Mouse (Mus musculus) CH12.LX (cell line): Measurements from ENCODE around the gene Kif13a.

Experiments
- BHLHE40 ChIP-seq: IDR thresholded peaks from 2 replicates; pipeline ENCODE4 v1.6.1; 2011; ENCODE audit warnings: mild to moderate bottlenecking, low read depth, low read length, improper control_type of control experiment
- CHD1 ChIP-seq: IDR thresholded peaks from 2 replicates; pipeline ENCODE4 v1.6.1; 2012; ENCODE audit warnings: low read depth, low read length, improper control_type of control experiment, inconsistent platforms
- CTCF ChIP-seq, 2 experiments: IDR thresholded peaks in 1 of 2; conservative IDR thresholded peaks in 1 of 2; 2 replicates each; pipeline ENCODE4 v1.5.1; 2011 to 2012; ENCODE audit warnings: low read depth in 2 of 2, low read length in 2 of 2, improper control_type of control experiment in 1 of 2, inconsistent platforms in 1 of 2, mild to moderate bottlenecking in 1 of 2, moderate library complexity in 1 of 2
- ELF1 ChIP-seq: IDR thresholded peaks from 2 replicates; pipeline ENCODE4 v1.6.1; 2014; ENCODE audit warnings: low read depth, mild to moderate bottlenecking, inconsistent platforms, low read length, improper control_type of control experiment
- EP300 ChIP-seq: IDR thresholded peaks from 2 replicates; pipeline ENCODE4 v1.6.1; 2011; ENCODE audit warnings: low read length, improper control_type of control experiment
- GABPA ChIP-seq: IDR thresholded peaks from 2 replicates; pipeline ENCODE4 v1.6.1; 2012; ENCODE audit warnings: low read depth, low read length, improper control_type of control experiment, inconsistent platforms; ENCODE audit not compliant: insufficient replicate concordance
- HCFC1 ChIP-seq: IDR thresholded peaks from 2 replicates; pipeline ENCODE4 v1.6.1; 2012; ENCODE audit warnings: low read depth, mild to moderate bottlenecking, inconsistent platforms, low read length, improper control_type of control experiment
- NELFE ChIP-seq: IDR thresholded peaks from 2 replicates; pipeline ENCODE4 v1.6.1; 2011; ENCODE audit warnings: low read depth, low read length, improper control_type of control experiment
- POLR2A ChIP-seq: IDR thresholded peaks from 2 replicates; pipeline ENCODE4 v1.6.1; 2011; ENCODE audit warnings: low read depth, mild to moderate bottlenecking, improper control_type of control experiment, low read length
- RAD21 ChIP-seq: IDR thresholded peaks from 2 replicates; pipeline ENCODE4 v1.6.1; 2011; ENCODE audit warnings: low read depth, mild to moderate bottlenecking, low read length, improper control_type of control experiment, moderate library complexity
- SIN3A ChIP-seq: IDR thresholded peaks from 2 replicates; pipeline ENCODE4 v1.6.1; 2012; ENCODE audit warnings: low read length, improper control_type of control experiment, inconsistent platforms
- ZNF384 ChIP-seq: IDR thresholded peaks from 2 replicates; pipeline ENCODE4 v1.6.1; 2012; ENCODE audit warnings: low read depth, low read length, improper control_type of control experiment, inconsistent platforms

- TF ChIP-seq SIN3A: no peak
- no peak for TF ChIP-seq CTCF (conservative IDR thresholded peaks at IDR 0.05 in 1 of 2, IDR thresholded peaks at IDR 0.05 in 1 of 2; ENCODE audit: low read depth in 2 of 2, low read length in 2 of 2)
- no peak for TF ChIP-seq HCFC1
- no peak for TF ChIP-seq EP300
- TF ChIP-seq ELF1: no peak
- TF ChIP-seq RAD21: no peak
- no peak for TF ChIP-seq GABPA
- TF ChIP-seq ZNF384: no peak
- no peak for TF ChIP-seq POLR2A
- no peak for TF ChIP-seq NELFE
- TF ChIP-seq CHD1: no peak
- no peak for TF ChIP-seq BHLHE40
Observed at GRCm38 (mm10) chr13:46880243-46880642, 49.4 kb downstream of the Kif13a start.
